Mouse (Mus musculus) neural tube, postnatal 0 days (tissue): ENCODE data around the gene Pmel. TPM values are rescaled to one million over a fixed set of nuclear protein-coding genes. Genes with fewer than 3 reads are reported as not detected.

Source experiments
- polyA plus RNA-seq: library from polyadenylated mRNA; unstranded; fragments of >200 nt; fragmentation: Nextera tagmentation; extraction: Ambion mirVana; gene quantifications from 2 replicates; pipeline ENCODE4 v1.2.1, GENCODE M21; 2015

Gene Pmel
- 1.3 and 1.7 TPM in 2 replicates for polyA plus RNA-seq

GRCm38 (mm10) chr10:128703895-128704294 lies at the start of gene Pmel:
TSS of gene Pmel (plus strand) at chr10:128704195.

GRCm38 (mm10) chr10:128673763-128674468 lies 30.1 kb upstream of the Pmel start, which contains the start of gene Suox:
TSS of gene Suox (minus strand) at chr10:128674073.

GRCm38 (mm10) chr10:128695992-128696807 lies 7.8 kb upstream of the Pmel start, which contains the start of gene Rab5b:
TSS of gene Rab5b (minus strand) at chr10:128696264.

GRCm38 (mm10) chr10:128704491-128705316 lies 709 bp downstream of the Pmel start, which contains the start of gene Cdk2:
TSS of gene Cdk2 (minus strand) at chr10:128705031.

GRCm38 (mm10) chr10:128744680-128745601 lies 40.9 kb downstream of the Pmel start, which contains the start of gene Dgka:
TSS of gene Dgka (minus strand) at chr10:128744855.

GRCm38 (mm10) chr10:128747646-128748251 lies 43.8 kb downstream of the Pmel start, which contains the start of gene Pym1:
TSS of gene Pym1 (plus strand) at chr10:128747889.

Other genes with a start within 250 kb of the Pmel start
- 93.1 and 115 TPM in 2 replicates for gene Smarcc2, start 244.9 kb upstream of the Pmel start, polyA plus RNA-seq
- 1,126 and 1,148 TPM in 2 replicates for gene Myl6, start 210.1 kb upstream of the Pmel start, polyA plus RNA-seq
- gene Myl6b, start 205.5 kb upstream of the Pmel start, polyA plus RNA-seq: 8.3 and 8.4 TPM in 2 replicates
- gene Esyt1, start 178.3 kb upstream of the Pmel start, polyA plus RNA-seq: 16.5 and 17.8 TPM in 2 replicates
- 13.7 and 14.0 TPM in 2 replicates for gene Zc3h10, start 156.4 kb upstream of the Pmel start, polyA plus RNA-seq
- gene Rpl41, start 154.9 kb upstream of the Pmel start, polyA plus RNA-seq: 2,536 and 2,780 TPM in 2 replicates
- gene Pa2g4, start 138.2 kb upstream of the Pmel start, polyA plus RNA-seq: 97.4 and 109 TPM in 2 replicates
- gene Erbb3, start 114.5 kb upstream of the Pmel start, polyA plus RNA-seq: 2.8 and 3.5 TPM in 2 replicates
- gene Rps26, start 77.4 kb upstream of the Pmel start, polyA plus RNA-seq: 392 and 465 TPM in 2 replicates
- gene Ikzf4, start 58.2 kb upstream of the Pmel start, polyA plus RNA-seq: 9.8 and 13.8 TPM in 2 replicates
- 14.1 and 17.0 TPM in 2 replicates for gene Suox, start 30.1 kb upstream of the Pmel start, polyA plus RNA-seq
- gene Rab5b, start 7.9 kb upstream of the Pmel start, polyA plus RNA-seq: 92.5 and 96.1 TPM in 2 replicates
- gene Cdk2, start 836 bp downstream of the Pmel start, polyA plus RNA-seq: 11.6 and 12.0 TPM in 2 replicates
- gene Dgka, start 40.7 kb downstream of the Pmel start, polyA plus RNA-seq: 5.9 and 6.3 TPM in 2 replicates
- gene Pym1, start 43.7 kb downstream of the Pmel start, polyA plus RNA-seq: 42.0 and 51.6 TPM in 2 replicates
- gene Mmp19, start 86.7 kb downstream of the Pmel start, polyA plus RNA-seq: 0.54 and 0.62 TPM in 2 replicates
- 36.2 and 37.3 TPM in 2 replicates for gene Dnajc14, start 99.9 kb downstream of the Pmel start, polyA plus RNA-seq
- 17.7 TPM in 2 replicates for gene Tmem198b, start 100.2 kb downstream of the Pmel start, polyA plus RNA-seq
- 109 and 119 TPM in 2 replicates for gene Sarnp, start 113.1 kb downstream of the Pmel start, polyA plus RNA-seq
- 21.4 and 21.5 TPM in 2 replicates for gene Ormdl2, start 117.5 kb downstream of the Pmel start, polyA plus RNA-seq
- gene Gdf11, start 187.5 kb downstream of the Pmel start, polyA plus RNA-seq: 8.7 and 9.4 TPM in 2 replicates
- 386 and 425 TPM in 2 replicates for gene Cd63, start 196.8 kb downstream of the Pmel start, polyA plus RNA-seq
- 26.8 and 27.5 TPM in 2 replicates for gene Rdh5, start 218.7 kb downstream of the Pmel start, polyA plus RNA-seq
- gene Bloc1s1, start 219.8 kb downstream of the Pmel start, polyA plus RNA-seq: 278 and 288 TPM in 2 replicates
- 13.5 and 15.0 TPM in 2 replicates for gene Itga7, start 229.6 kb downstream of the Pmel start, polyA plus RNA-seq